ENCODE assay signal across 12 mouse cellular contexts in genomic region chr13:59682629-59683028, GRCm38 (mm10). TPM values are rescaled to one million over a fixed set of nuclear protein-coding genes. Genes with fewer than 3 reads are reported as not detected.
DNase-seq lines count a peak whose midpoint lies in the region; ATAC-seq and TF ChIP-seq lines count a peak whose summit lies in the region.
"Had no signal": no experiment of that assay in that cellular context is flagged by ENCODE, and none has a peak within 500 bp of the region (broad histone marks: within the 10 kb centered on the region; RNA-seq: fewer than 3 reads in every experiment).

No protein-coding gene starts in this region.

- no peaks in the 10 kb centered on the region for H3K4me1 ChIP-seq in lung, postnatal 0 days (ENCODE audit: insufficient read depth, low read depth, low read length)

- no peak for TF ChIP-seq EP300 in lung, postnatal 0 days (IDR thresholded peaks at IDR 0.05)

- peak; percentile 35 for DNase-seq in lung, postnatal 0 days (ENCODE audit: low spot score)
- DNase-seq in lung, postnatal 25 days (ENCODE audit: low spot score), result no peak
- DNase-seq in R1 (ENCODE audit: low read depth, low spot score), result peak; percentile 83
- DNase-seq in mesoderm, embryonic 11.5 days (ENCODE audit: low read depth, low spot score), result peak; percentile 36
- DNase-seq in gastrocnemius, postnatal 4 days (ENCODE audit: low spot score in 2 of 2), result no peak
- no peak for DNase-seq in frontal cortex, adult 2 months (ENCODE audit: extremely low spot score in 1 of 2, low spot score in 1 of 2)
- DNase-seq: kidney, adult 2 months; lung, postnatal 10 days; thymus, postnatal 14 days had no signal

- no peak overlapping the region for H3K4me2 ChIP-seq in lung, postnatal 0 days (replicated peaks; ENCODE audit: low read depth, low read length)
- H3K4me2 ChIP-seq: embryonic facial prominence, embryonic 13.5 days had no signal

- no peaks in the 10 kb centered on the region for H3K9me3 ChIP-seq in lung, postnatal 0 days (ENCODE audit: low read length)
- H3K9me3 ChIP-seq: embryonic facial prominence, embryonic 13.5 days had no signal

- H3K36me3 ChIP-seq in lung, postnatal 0 days (ENCODE audit: insufficient read depth, low read length), result no peaks in the 10 kb centered on the region
- H3K36me3 ChIP-seq: embryonic facial prominence, embryonic 13.5 days had no signal

- H3K9ac ChIP-seq in lung, postnatal 0 days (replicated peaks; ENCODE audit: low read depth), result no peak overlapping the region
- H3K9ac ChIP-seq: embryonic facial prominence, embryonic 13.5 days had no signal

- no peaks in the 10 kb centered on the region for H3K27me3 ChIP-seq in lung, postnatal 0 days (replicated peaks; ENCODE audit: insufficient read depth, low read length)
- H3K27me3 ChIP-seq: embryonic facial prominence, embryonic 13.5 days had no signal

- WGBS in lung, postnatal 0 days, result 18% methylated on average over 7 of the region's 7 CpGs

- no peak for ATAC-seq in lung, postnatal 0 days
- peak; percentile 70; the same call in 1 of the 2 replicates for ATAC-seq in erythroid progenitor cell, adult 5-6 weeks (replicated peaks; ENCODE audit: low FRiP score, poor library complexity, severe bottlenecking)

- no peak for TF ChIP-seq CTCF in lung, postnatal 0 days (IDR thresholded peaks at IDR 0.05)

- H3K4me3 ChIP-seq in lung, postnatal 0 days (ENCODE audit: low read depth, low read length), result no peak overlapping the region
- H3K4me3 ChIP-seq: embryonic facial prominence, embryonic 13.5 days had no signal

- no peak overlapping the region for H3K27ac ChIP-seq in lung, postnatal 0 days (ENCODE audit: low read length)
- H3K27ac ChIP-seq: embryonic facial prominence, embryonic 13.5 days had no signal

RNA-seq across cellular contexts. Expression of gene Golm1, which starts 7.0 kb away (rescaled TPM):
- 31.8 and 32.4 TPM in 2 replicates for polyA plus RNA-seq in lung, postnatal 0 days (2015; fragmentation: Nextera tagmentation; extraction: Ambion mirVana)
- total RNA-seq in erythroid progenitor cell, adult 5-6 weeks (2015; ENCODE audit: low replicate concordance), result 45.0 and 46.1 TPM in 2 replicates
- total RNA-seq in erythroid progenitor cell, adult 5-6 weeks (2017; ENCODE audit: low replicate concordance), result 78.4 and 80.5 TPM in 2 replicates
- total RNA-seq in gastrocnemius, postnatal 4 days (2021), result 10 to 100 TPM; 22.9 to 23.7 TPM
- 13.6 and 14.9 TPM in 2 replicates for polyA plus RNA-seq in frontal cortex, adult 2 months (2012; rRNA removed)

RNA-seq across cellular contexts. Expression of gene 4921517D22Rik, which starts 11.3 kb away (rescaled TPM):
- polyA plus RNA-seq in lung, postnatal 0 days (2015; fragmentation: Nextera tagmentation; extraction: Ambion mirVana), result not detected in 2 replicates
- total RNA-seq in erythroid progenitor cell, adult 5-6 weeks (2015; ENCODE audit: low replicate concordance), result not detected in 2 replicates
- not detected in 2 replicates for total RNA-seq in erythroid progenitor cell, adult 5-6 weeks (2017; ENCODE audit: low replicate concordance)
- not detected for total RNA-seq in gastrocnemius, postnatal 4 days (2021)
- polyA plus RNA-seq in frontal cortex, adult 2 months (2012; rRNA removed), result not detected in 2 replicates
- polyA plus RNA-seq: embryonic facial prominence, embryonic 13.5 days; heart, embryonic 14.5 days; kidney, adult 2 months had no signal

RNA-seq across cellular contexts. Expression of gene Spata31d1a, which starts 27.5 kb away (rescaled TPM):
- polyA plus RNA-seq in lung, postnatal 0 days (2015; fragmentation: Nextera tagmentation; extraction: Ambion mirVana), result 0.14 and 0.41 TPM in 2 replicates
- total RNA-seq in erythroid progenitor cell, adult 5-6 weeks (2015; ENCODE audit: low replicate concordance), result not detected in 2 replicates
- not detected in 2 replicates for total RNA-seq in erythroid progenitor cell, adult 5-6 weeks (2017; ENCODE audit: low replicate concordance)
- total RNA-seq in gastrocnemius, postnatal 4 days (2021), result under 1 TPM; 0.05 to 0.07 TPM
- polyA plus RNA-seq in frontal cortex, adult 2 months (2012; rRNA removed), result 0.02 and 0.14 TPM in 2 replicates
- polyA plus RNA-seq: heart, embryonic 14.5 days; kidney, adult 2 months had no signal

RNA-seq across cellular contexts. Expression of gene Spata31d1b, which starts 29.5 kb away (rescaled TPM):
- not detected in 2 replicates for polyA plus RNA-seq in lung, postnatal 0 days (2015; fragmentation: Nextera tagmentation; extraction: Ambion mirVana)
- not detected in 2 replicates for total RNA-seq in erythroid progenitor cell, adult 5-6 weeks (2015; ENCODE audit: low replicate concordance)
- total RNA-seq in erythroid progenitor cell, adult 5-6 weeks (2017; ENCODE audit: low replicate concordance), result not detected in 2 replicates
- under 1 TPM; 0.05 to 0.08 TPM for total RNA-seq in gastrocnemius, postnatal 4 days (2021)
- 0.02 TPM in 1 of 2 replicates, not detected in the other for polyA plus RNA-seq in frontal cortex, adult 2 months (2012; rRNA removed)
- polyA plus RNA-seq: embryonic facial prominence, embryonic 13.5 days; heart, embryonic 14.5 days had no signal

RNA-seq across cellular contexts. Expression of gene Spata31d1d, which starts 48.9 kb away (rescaled TPM):
- not detected in 2 replicates for polyA plus RNA-seq in lung, postnatal 0 days (2015; fragmentation: Nextera tagmentation; extraction: Ambion mirVana)
- not detected in 2 replicates for total RNA-seq in erythroid progenitor cell, adult 5-6 weeks (2015; ENCODE audit: low replicate concordance)
- total RNA-seq in erythroid progenitor cell, adult 5-6 weeks (2017; ENCODE audit: low replicate concordance), result not detected in 2 replicates
- total RNA-seq in gastrocnemius, postnatal 4 days (2021), result not detected
- polyA plus RNA-seq in frontal cortex, adult 2 months (2012; rRNA removed), result 0.04 and 0.08 TPM in 2 replicates
- polyA plus RNA-seq: embryonic facial prominence, embryonic 13.5 days; heart, embryonic 14.5 days; kidney, adult 2 months had no signal

Comparison
In these comparisons a context has a peak if more than half of its experiments do, and no peak if none do; other contexts are left out.
1. DNase-seq: peak in lung, postnatal 0 days (single experiment), R1 (single experiment) and mesoderm, embryonic 11.5 days (single experiment); none in lung, postnatal 25 days (single experiment), gastrocnemius, postnatal 4 days (0 of 2) and frontal cortex, adult 2 months (0 of 2).